ENCODE assay signal across 9 mouse cellular contexts in genomic region chr10:128806086-128806485, GRCm38 (mm10). TPM values are rescaled to one million over a fixed set of nuclear protein-coding genes. Genes with fewer than 3 reads are reported as not detected.
DNase-seq lines count a peak whose midpoint lies in the region; ATAC-seq and TF ChIP-seq lines count a peak whose summit lies in the region.
"Had no signal": no experiment of that assay in that cellular context is flagged by ENCODE, and none has a peak within 500 bp of the region (broad histone marks: within the 10 kb centered on the region; RNA-seq: fewer than 3 reads in every experiment).

No protein-coding gene starts in this region.

- H3K27ac ChIP-seq in forebrain, embryonic 15.5 days (replicated peaks) = peak overlapping the region; percentile 99
- peak overlapping the region; percentile 90 for H3K27ac ChIP-seq in liver, embryonic 15.5 days (replicated peaks)

- no peak for ATAC-seq in forebrain, embryonic 15.5 days (replicated peaks)
- ATAC-seq in liver, embryonic 15.5 days (ENCODE audit: insufficient read depth) = no peak

- peak overlapping the region; percentile 86 for H3K4me3 ChIP-seq in C2C12 (ENCODE audit: insufficient read depth, poor library complexity, severe bottlenecking)
- peak overlapping the region; percentile 57 for H3K4me3 ChIP-seq in forebrain, embryonic 15.5 days
- peak overlapping the region; percentile 78 for H3K4me3 ChIP-seq in liver, embryonic 15.5 days (replicated peaks)

- 69% methylated on average over 6 of the region's 6 CpGs for WGBS in forebrain, embryonic 15.5 days
- WGBS in liver, embryonic 15.5 days (ENCODE audit: insufficient replicate concordance) = 56% methylated on average over 6 of the region's 6 CpGs

- peak overlapping the region; percentile 80 for H3K9ac ChIP-seq in forebrain, embryonic 15.5 days (replicated peaks)
- peak overlapping the region; percentile 80 for H3K9ac ChIP-seq in liver, embryonic 15.5 days

- no peaks in the 10 kb centered on the region for H3K9me3 ChIP-seq in forebrain, embryonic 15.5 days
- H3K9me3 ChIP-seq in liver, embryonic 15.5 days (replicated peaks) = no peaks in the 10 kb centered on the region

- peaks cover 72% of the 10 kb centered on the region for H3K79me2 ChIP-seq in C2C12 (ENCODE audit: control insufficient read depth, insufficient read depth)

- peaks cover 44% of the 10 kb centered on the region for H3K79me3 ChIP-seq in C2C12 (ENCODE audit: low read depth)

- no peaks in the 10 kb centered on the region for H3K27me3 ChIP-seq in C2C12 (ENCODE audit: control insufficient read depth, insufficient read depth, insufficient read length)
- no peaks in the 10 kb centered on the region for H3K27me3 ChIP-seq in forebrain, embryonic 15.5 days
- H3K27me3 ChIP-seq in liver, embryonic 15.5 days = peaks cover 26% of the 10 kb centered on the region

- H3K4me2 ChIP-seq in forebrain, embryonic 15.5 days (replicated peaks) = peak overlapping the region; percentile 75
- peak overlapping the region; percentile 97 for H3K4me2 ChIP-seq in liver, embryonic 15.5 days

- TF ChIP-seq CTCF in C2C12 (IDR thresholded peaks at IDR 0.05; ENCODE audit: control insufficient read depth, insufficient read depth, insufficient read length) = no peak

- H3K36me3 ChIP-seq in C2C12 (ENCODE audit: control insufficient read depth, insufficient read depth) = peaks cover 37% of the 10 kb centered on the region
- peaks cover 5% of the 10 kb centered on the region; the same call in 1 of the 2 replicates for H3K36me3 ChIP-seq in forebrain, embryonic 15.5 days
- H3K36me3 ChIP-seq in liver, embryonic 15.5 days (replicated peaks) = peaks cover 17% of the 10 kb centered on the region

- peak overlapping the region; percentile 65 for H3ac ChIP-seq in C2C12 (ENCODE audit: control insufficient read depth, insufficient read length, low read depth)

- intact Hi-C loops in left cerebral cortex, postnatal 14 days (cut with DNase I) = no loop called here

- peaks cover 58% of the 10 kb centered on the region for H3K4me1 ChIP-seq in forebrain, embryonic 15.5 days
- peaks cover 60% of the 10 kb centered on the region for H3K4me1 ChIP-seq in liver, embryonic 15.5 days (replicated peaks)

- peak; percentile 91 for DNase-seq in heart, adult 11 months
- DNase-seq in heart, postnatal 4 days = no peak
- no peak for DNase-seq in adrenal gland, postnatal 25 days
- no peak for DNase-seq in left cerebral cortex, postnatal 14 days (ENCODE audit: low spot score in 2 of 2)
- DNase-seq in c-Kit-positive CD71-positive TER-119-positive erythroid progenitor cells, embryonic 14.5 days (ENCODE audit: low spot score) = no peak

TF ChIP-seq in C2C12, 6 proteins besides CTCF, POLR2A, EP300 and RAD21:
- no peak for TF ChIP-seq CEBPB (IDR thresholded peaks at IDR 0.05; ENCODE audit: low read depth)
- TF ChIP-seq MYOD1 (IDR thresholded peaks at IDR 0.05; ENCODE audit: control insufficient read depth, insufficient read length, low read depth) = no peak
- no peak for TF ChIP-seq MAX (IDR thresholded peaks at IDR 0.05)
- TF ChIP-seq MYOG (IDR thresholded peaks at IDR 0.05; ENCODE audit: control insufficient read depth, extremely low read depth, insufficient read length) = no peak
TF ChIP-seq in C2C12: peak in this region for 0.

RNA-seq across cellular contexts. Expression of gene Tmem198b, which starts 1.9 kb away (rescaled TPM):
- total RNA-seq in heart, postnatal 4 days (2021) = 10 to 100 TPM; 12.8 to 15.4 TPM
- polyA plus RNA-seq in C2C12 (2012; fragmentation: generic; extraction: Trizol) = 15.1 TPM
- polyA plus RNA-seq in forebrain, embryonic 15.5 days (2015; fragmentation: Nextera tagmentation; extraction: Ambion mirVana) = 12.6 and 13.6 TPM in 2 replicates
- 2.1 and 2.9 TPM in 2 replicates for polyA plus RNA-seq in liver, embryonic 15.5 days (2015; fragmentation: Nextera tagmentation; extraction: Ambion mirVana)
- total RNA-seq in adrenal gland, postnatal 25 days (2021) = 8.8 and 13.8 TPM in 2 replicates
- total RNA-seq in left cerebral cortex, postnatal 14 days (2021) = 10 to 100 TPM; 10.4 to 11.6 TPM

RNA-seq across cellular contexts. Expression of gene Dnajc14, which starts 2.2 kb away (rescaled TPM):
- 10 to 100 TPM; 45.0 to 48.0 TPM for total RNA-seq in heart, postnatal 4 days (2021)
- polyA plus RNA-seq in C2C12 (2012; fragmentation: generic; extraction: Trizol) = 31.2 TPM
- 60.4 and 62.8 TPM in 2 replicates for polyA plus RNA-seq in forebrain, embryonic 15.5 days (2015; fragmentation: Nextera tagmentation; extraction: Ambion mirVana)
- 18.3 and 21.1 TPM in 2 replicates for polyA plus RNA-seq in liver, embryonic 15.5 days (2015; fragmentation: Nextera tagmentation; extraction: Ambion mirVana)
- total RNA-seq in adrenal gland, postnatal 25 days (2021) = 57.1 and 79.6 TPM in 2 replicates
- 10 to 100 TPM; 68.1 to 68.6 TPM for total RNA-seq in left cerebral cortex, postnatal 14 days (2021)

RNA-seq across cellular contexts. Expression of gene Sarnp, which starts 11.0 kb away (rescaled TPM):
- 10 to 100 TPM; 56.1 to 57.3 TPM for total RNA-seq in heart, postnatal 4 days (2021)
- polyA plus RNA-seq in C2C12 (2012; fragmentation: generic; extraction: Trizol) = 56.6 TPM
- polyA plus RNA-seq in forebrain, embryonic 15.5 days (2015; fragmentation: Nextera tagmentation; extraction: Ambion mirVana) = 190 and 199 TPM in 2 replicates
- 89.5 and 99.7 TPM in 2 replicates for polyA plus RNA-seq in liver, embryonic 15.5 days (2015; fragmentation: Nextera tagmentation; extraction: Ambion mirVana)
- total RNA-seq in adrenal gland, postnatal 25 days (2021) = 54.6 and 63.2 TPM in 2 replicates
- total RNA-seq in left cerebral cortex, postnatal 14 days (2021) = 10 to 100 TPM; 38.9 to 41.7 TPM

RNA-seq across cellular contexts. Expression of gene Ormdl2, which starts 15.4 kb away (rescaled TPM):
- 10 to 100 TPM in 1 of 2 experiments, 1 to 10 TPM in 1; 9.5 to 10.1 TPM for total RNA-seq in heart, postnatal 4 days (2021)
- 41.1 TPM for polyA plus RNA-seq in C2C12 (2012; fragmentation: generic; extraction: Trizol)
- polyA plus RNA-seq in forebrain, embryonic 15.5 days (2015; fragmentation: Nextera tagmentation; extraction: Ambion mirVana) = 28.1 and 28.6 TPM in 2 replicates
- 73.9 and 75.5 TPM in 2 replicates for polyA plus RNA-seq in liver, embryonic 15.5 days (2015; fragmentation: Nextera tagmentation; extraction: Ambion mirVana)
- total RNA-seq in adrenal gland, postnatal 25 days (2021) = 48.5 and 49.1 TPM in 2 replicates
- total RNA-seq in left cerebral cortex, postnatal 14 days (2021) = 1 to 10 TPM; 5.6 to 7.2 TPM

RNA-seq across cellular contexts. Expression of gene Mmp19, which starts 15.4 kb away (rescaled TPM):
- total RNA-seq in heart, postnatal 4 days (2021) = 1 to 10 TPM; 2.3 to 2.9 TPM
- 1.7 TPM for polyA plus RNA-seq in C2C12 (2012; fragmentation: generic; extraction: Trizol)
- polyA plus RNA-seq in forebrain, embryonic 15.5 days (2015; fragmentation: Nextera tagmentation; extraction: Ambion mirVana) = 0.20 and 0.43 TPM in 2 replicates
- 10.5 and 11.3 TPM in 2 replicates for polyA plus RNA-seq in liver, embryonic 15.5 days (2015; fragmentation: Nextera tagmentation; extraction: Ambion mirVana)
- total RNA-seq in adrenal gland, postnatal 25 days (2021) = 38.6 and 46.9 TPM in 2 replicates
- total RNA-seq in left cerebral cortex, postnatal 14 days (2021) = under 1 TPM; 0.77 to 0.80 TPM
- total RNA-seq: hematopoietic stem cell, adult 5-6 weeks had no signal
